Mouse (Mus musculus): ENCODE results near the gene Bco1. TPM values are rescaled to one million over a fixed set of nuclear protein-coding genes. Genes with fewer than 3 reads are reported as not detected.

Gene Bco1
- polyA plus RNA-seq, 1 experiment from 2014 or later, result 0.38 TPM

- Histone ChIP-seq H3K4me2 (replicated peaks; ENCODE audit: low read depth, low read length) (no peak overlapping the region), H3K27me3 (ENCODE audit: control insufficient read depth, insufficient read depth, low read length) (no peaks in the 10 kb centered on the region), H3K4me1 (ENCODE audit: control insufficient read depth, insufficient read depth, low read length) (peaks cover 19% of the 10 kb centered on the region), H3K9me3 (ENCODE audit: control insufficient read depth, low read length) (no peaks in the 10 kb centered on the region), H3K36me3 (ENCODE audit: control insufficient read depth, insufficient read depth, low read length) (no peaks in the 10 kb centered on the region), H3K9ac (ENCODE audit: low read depth, low read length) (no peak overlapping the region), H3K27ac (ENCODE audit: low read depth, low read length) (no peak overlapping the region), H3K4me3 (ENCODE audit: low read length) (no peak overlapping the region)
- no peak for ATAC-seq (ENCODE audit: low FRiP score, low TSS enrichment)
- 92% methylated on average over 4 of the region's 4 CpGs for WGBS
Measured at GRCm38 (mm10) chr8:117156149-117156548, 60.5 kb downstream of the Bco1 start.

GRCm38 (mm10) chr8:117156866-117157768, 61.5 kb downstream of the Bco1 start:
- H3K27ac ChIP-seq (ENCODE audit: low read depth, low read length), result peak overlapping the region; percentile 78
- H3K9ac ChIP-seq (ENCODE audit: low read depth, low read length), result peak overlapping the region; percentile 87
- no peaks in the 10 kb centered on the region for H3K9me3 ChIP-seq (ENCODE audit: control insufficient read depth, low read length)
- peaks cover 19% of the 10 kb centered on the region for H3K4me1 ChIP-seq (ENCODE audit: control insufficient read depth, insufficient read depth, low read length)
- no peaks in the 10 kb centered on the region for H3K27me3 ChIP-seq (ENCODE audit: control insufficient read depth, insufficient read depth, low read length)
- H3K36me3 ChIP-seq (ENCODE audit: control insufficient read depth, insufficient read depth, low read length), result no peaks in the 10 kb centered on the region
- peak overlapping the region; percentile 60 for H3K4me2 ChIP-seq (replicated peaks; ENCODE audit: low read depth, low read length)
- WGBS, result 11% methylated on average over 33 of the region's 33 CpGs
- peak; percentile 2; the same call in 1 of the 2 replicates for ATAC-seq (ENCODE audit: low FRiP score, low TSS enrichment)
- peak overlapping the region; percentile 94 for H3K4me3 ChIP-seq (ENCODE audit: low read length)

GRCm38 (mm10) chr8:117157769-117158091, 62.1 kb downstream of the Bco1 start:
- 1% methylated on average over 41 of the region's 45 CpGs for WGBS

GRCm38 (mm10) chr8:117158135-117158761, 62.6 kb downstream of the Bco1 start, which contains the start of gene Gan:
Gan (plus strand) TSS chr8:117158135.
- peak within 1 kb of the TSS; percentile 83 for H3K27ac ChIP-seq (ENCODE audit: low read depth, low read length)
- H3K4me3 ChIP-seq (ENCODE audit: low read length), result peak within 1 kb of the TSS; percentile 94
- H3K4me2 ChIP-seq (replicated peaks; ENCODE audit: low read depth, low read length), result peak within 1 kb of the TSS; percentile 88
- no peaks in the 10 kb centered on the region for H3K9me3 ChIP-seq (ENCODE audit: control insufficient read depth, low read length)
- no peaks in the 10 kb centered on the region for H3K27me3 ChIP-seq (ENCODE audit: control insufficient read depth, insufficient read depth, low read length)
- H3K4me1 ChIP-seq (ENCODE audit: control insufficient read depth, insufficient read depth, low read length), result peaks cover 19% of the 10 kb centered on the region
- WGBS, result under 1% methylated on average over 61 of the region's 65 CpGs
- no peaks in the 10 kb centered on the region for H3K36me3 ChIP-seq (ENCODE audit: control insufficient read depth, insufficient read depth, low read length)
- ATAC-seq (ENCODE audit: low FRiP score, low TSS enrichment), result peak; percentile 77
- H3K9ac ChIP-seq (ENCODE audit: low read depth, low read length), result peak within 1 kb of the TSS; percentile 87

More at GRCm38 (mm10) chr8:117157769-117158091, 62.1 kb downstream of the Bco1 start:
- Histone ChIP-seq H3K4me1 (ENCODE audit: control insufficient read depth, insufficient read depth, low read length) (peaks cover 19% of the 10 kb centered on the region), H3K36me3 (ENCODE audit: control insufficient read depth, insufficient read depth, low read length) (no peaks in the 10 kb centered on the region), H3K27ac (ENCODE audit: low read depth, low read length) (peak overlapping the region; percentile 83), H3K4me2 (replicated peaks; ENCODE audit: low read depth, low read length) (peak overlapping the region; percentile 88), H3K9me3 (ENCODE audit: control insufficient read depth, low read length) (no peaks in the 10 kb centered on the region), H3K27me3 (ENCODE audit: control insufficient read depth, insufficient read depth, low read length) (no peaks in the 10 kb centered on the region), H3K4me3 (ENCODE audit: low read length) (peak overlapping the region; percentile 94), H3K9ac (ENCODE audit: low read depth, low read length) (peak overlapping the region; percentile 87)
- peak; percentile 96 for ATAC-seq (ENCODE audit: low FRiP score, low TSS enrichment)

DNA sequence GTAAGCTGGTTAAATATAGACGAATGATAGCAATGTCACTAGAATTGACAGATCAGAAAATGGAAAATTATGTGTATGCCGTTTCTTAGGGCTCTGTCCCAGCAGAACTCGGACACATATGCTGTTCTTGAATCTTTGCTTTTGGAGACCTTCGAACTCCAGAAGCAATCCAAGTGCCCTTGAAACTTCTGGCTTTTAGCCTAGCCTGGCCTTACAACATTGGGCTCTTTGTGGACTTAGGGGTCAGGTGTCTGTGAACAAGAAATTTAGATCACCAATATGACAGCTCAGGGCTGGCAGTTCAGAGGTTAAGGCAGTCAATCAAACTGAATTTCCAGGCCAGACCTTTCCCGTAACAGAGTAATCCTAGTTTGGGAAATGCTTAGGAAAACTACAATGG, 63.4 kb downstream of the Bco1 start:
- Histone ChIP-seq H3K27ac (ENCODE audit: low read depth, low read length) (no peak overlapping the region), H3K4me1 (ENCODE audit: control insufficient read depth, insufficient read depth, low read length) (peaks cover 19% of the 10 kb centered on the region), H3K9ac (ENCODE audit: low read depth, low read length) (peak overlapping the region; percentile 87; the same call in 1 of the 2 replicates), H3K27me3 (ENCODE audit: control insufficient read depth, insufficient read depth, low read length) (no peaks in the 10 kb centered on the region), H3K4me2 (replicated peaks; ENCODE audit: low read depth, low read length) (peak overlapping the region; percentile 88), H3K36me3 (ENCODE audit: control insufficient read depth, insufficient read depth, low read length) (no peaks in the 10 kb centered on the region), H3K9me3 (ENCODE audit: control insufficient read depth, low read length) (no peaks in the 10 kb centered on the region), H3K4me3 (ENCODE audit: low read length) (peak overlapping the region; percentile 94)
- 51% methylated on average over 5 of the region's 5 CpGs for WGBS
- no peak for ATAC-seq (ENCODE audit: low FRiP score, low TSS enrichment)

DNA sequence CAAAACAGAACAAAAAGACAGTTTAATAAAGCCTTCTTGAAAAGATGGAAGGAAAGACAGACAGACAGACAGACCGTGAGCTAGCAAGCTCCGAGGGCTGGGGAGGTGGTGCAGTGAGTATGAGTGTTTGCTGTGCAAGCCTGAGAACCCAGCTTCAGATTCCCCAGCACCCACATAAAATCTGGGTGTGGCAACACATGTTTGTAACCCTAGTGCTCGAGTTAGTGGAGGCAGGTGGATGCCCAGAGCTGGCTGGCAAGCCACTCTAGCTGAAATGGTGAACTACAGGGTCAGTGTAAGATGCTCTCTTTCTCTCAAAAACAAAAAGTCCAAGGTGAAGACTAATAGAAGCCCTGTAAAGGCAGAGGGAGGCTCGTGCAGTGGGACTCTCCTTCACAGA, 69.3 kb downstream of the Bco1 start:
- no peaks in the 10 kb centered on the region for H3K27me3 ChIP-seq (ENCODE audit: control insufficient read depth, insufficient read depth, low read length)
- H3K4me1 ChIP-seq (ENCODE audit: control insufficient read depth, insufficient read depth, low read length), result no peaks in the 10 kb centered on the region
- H3K9me3 ChIP-seq (ENCODE audit: control insufficient read depth, low read length), result no peaks in the 10 kb centered on the region
- no peak for ATAC-seq (ENCODE audit: low FRiP score, low TSS enrichment)
- no peak overlapping the region for H3K4me2 ChIP-seq (replicated peaks; ENCODE audit: low read depth, low read length)
- H3K36me3 ChIP-seq (ENCODE audit: control insufficient read depth, insufficient read depth, low read length), result no peaks in the 10 kb centered on the region
- no peak overlapping the region for H3K9ac ChIP-seq (ENCODE audit: low read depth, low read length)
- WGBS, result 88% methylated on average over 4 of the region's 4 CpGs
- no peak overlapping the region for H3K4me3 ChIP-seq (ENCODE audit: low read length)
- H3K27ac ChIP-seq (ENCODE audit: low read depth, low read length), result no peak overlapping the region

DNA sequence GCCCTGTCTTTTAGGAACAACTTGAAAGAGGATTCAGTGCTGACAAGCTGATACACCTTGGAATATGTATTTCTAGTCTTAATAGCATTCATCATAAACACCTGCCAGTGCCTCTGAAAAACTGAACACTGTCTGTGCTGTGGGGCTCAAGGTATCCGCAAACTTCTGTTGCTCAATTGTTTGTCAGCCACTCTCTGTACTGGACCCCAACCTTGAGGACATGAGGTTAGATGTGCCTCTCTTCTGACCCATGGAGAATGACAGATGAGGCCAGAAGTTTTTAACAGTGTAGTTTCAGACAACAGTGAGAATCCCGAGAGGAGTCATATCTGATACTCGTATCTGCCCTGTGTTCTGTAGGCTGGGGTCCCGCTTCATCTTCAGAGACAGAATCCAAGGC, 69.9 kb downstream of the Bco1 start:
- Histone ChIP-seq H3K27ac (ENCODE audit: low read depth, low read length) (no peak overlapping the region), H3K36me3 (ENCODE audit: control insufficient read depth, insufficient read depth, low read length) (no peaks in the 10 kb centered on the region), H3K27me3 (ENCODE audit: control insufficient read depth, insufficient read depth, low read length) (no peaks in the 10 kb centered on the region), H3K4me3 (ENCODE audit: low read length) (no peak overlapping the region), H3K4me1 (ENCODE audit: control insufficient read depth, insufficient read depth, low read length) (no peaks in the 10 kb centered on the region), H3K9me3 (ENCODE audit: control insufficient read depth, low read length) (no peaks in the 10 kb centered on the region), H3K4me2 (replicated peaks; ENCODE audit: low read depth, low read length) (no peak overlapping the region), H3K9ac (ENCODE audit: low read depth, low read length) (no peak overlapping the region)
- no peak for ATAC-seq (ENCODE audit: low FRiP score, low TSS enrichment)
- WGBS, result 93% methylated on average over 4 of the region's 4 CpGs

- no peak for ATAC-seq (ENCODE audit: low FRiP score, low TSS enrichment)
- Histone ChIP-seq H3K36me3 (ENCODE audit: control insufficient read depth, insufficient read depth, low read length) (no peaks in the 10 kb centered on the region), H3K4me3 (ENCODE audit: low read length) (no peak overlapping the region), H3K4me1 (ENCODE audit: control insufficient read depth, insufficient read depth, low read length) (no peaks in the 10 kb centered on the region), H3K27me3 (ENCODE audit: control insufficient read depth, insufficient read depth, low read length) (no peaks in the 10 kb centered on the region), H3K9me3 (ENCODE audit: control insufficient read depth, low read length) (no peaks in the 10 kb centered on the region), H3K9ac (ENCODE audit: low read depth, low read length) (no peak overlapping the region), H3K27ac (ENCODE audit: low read depth, low read length) (no peak overlapping the region), H3K4me2 (replicated peaks; ENCODE audit: low read depth, low read length) (no peak overlapping the region)
- WGBS, result 62% methylated on average over 2 of the region's 2 CpGs
Measured at GRCm38 (mm10) chr8:117166515-117166914, 70.9 kb downstream of the Bco1 start.
